Mouse (Mus musculus) bone marrow macrophage, adult 2 months (primary cell): Measurements from ENCODE around the gene Zfp385b.

Source experiments
- CTCF ChIP-seq: IDR thresholded peaks from 2 replicates; pipeline ENCODE4 v1.5.1; 2012; ENCODE audit warnings: low read depth, mild to moderate bottlenecking, low read length, moderate library complexity
- POLR2A ChIP-seq: IDR thresholded peaks from 2 replicates; pipeline ENCODE4 v1.6.1; 2012; ENCODE audit warnings: mild to moderate bottlenecking, low read depth, low read length, borderline replicate concordance

DNA sequence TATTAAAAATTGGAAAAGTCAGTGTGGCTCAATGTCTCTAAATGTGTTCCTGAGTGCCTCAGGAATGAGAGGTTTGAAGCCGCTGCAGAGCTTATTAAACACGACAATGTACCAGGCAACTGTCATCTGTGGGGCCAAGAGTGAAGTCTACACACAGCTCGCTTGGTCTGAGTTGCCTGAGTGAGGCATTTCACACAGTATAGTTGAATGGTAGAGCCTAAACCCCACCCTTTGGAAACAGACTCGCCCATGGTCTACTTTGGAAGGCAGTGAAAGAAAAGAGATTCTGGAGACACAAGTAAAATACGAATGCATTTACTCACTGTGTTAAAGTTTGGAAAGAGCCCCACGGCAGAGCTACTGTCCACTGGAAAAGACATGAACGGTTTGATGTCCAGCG, 316.2 kb downstream of the Zfp385b start:
- TF ChIP-seq CTCF (no peak), POLR2A (no peak)
